Mouse (Mus musculus) inflammation-experienced regulatory T-cells, adult 6 months (primary cell): ENCODE results near the gene Eml1. TPM values are rescaled to one million over a fixed set of nuclear protein-coding genes. Genes with fewer than 3 reads are reported as not detected.
"Not testable (repeated sequence)": the region's sequence is repeated elsewhere in the genome, so short reads cannot be mapped to it uniquely, and the experiment has no call there.

Experiments
- ATAC-seq: one replicate; pipeline ENCODE4 v1.8.0; 2017
- polyA plus RNA-seq, 3 experiments: library from polyadenylated mRNA; unstranded; fragments of 100-300 nt; shearing (Covaris generic); gene quantifications; one replicate each; pipeline ENCODE4 v1.2.1; 2017

Gene Eml1
- polyA plus RNA-seq, 3 experiments from 2014 or later: not detected

- ATAC-seq: no peak
Observed at GRCm38 (mm10) chr12:108478714-108479113, 108.0 kb downstream of the Eml1 start.

GRCm38 (mm10) chr12:108480704-108481365 lies 110.1 kb downstream of the Eml1 start:
- no peak for ATAC-seq

GRCm38 (mm10) chr12:108489076-108489475 lies 118.3 kb downstream of the Eml1 start:
- ATAC-seq: no peak

GRCm38 (mm10) chr12:108489741-108490140 lies 119.0 kb downstream of the Eml1 start:
- ATAC-seq: no peak

GRCm38 (mm10) chr12:108490336-108490735 lies 119.6 kb downstream of the Eml1 start:
- ATAC-seq: no peak

GRCm38 (mm10) chr12:108490954-108491353 lies 120.2 kb downstream of the Eml1 start:
- ATAC-seq: no peak

GRCm38 (mm10) chr12:108494011-108494541 lies 123.3 kb downstream of the Eml1 start:
- no peak for ATAC-seq

GRCm38 (mm10) chr12:108495455-108496235 lies 124.9 kb downstream of the Eml1 start:
- ATAC-seq: no peak

- no peak for ATAC-seq
Observed at GRCm38 (mm10) chr12:108503064-108503463, 132.3 kb downstream of the Eml1 start.

- ATAC-seq: no peak
Observed at GRCm38 (mm10) chr12:108503582-108503981, 132.8 kb downstream of the Eml1 start.

- ATAC-seq: no peak
Observed at GRCm38 (mm10) chr12:108505846-108506245, 135.1 kb downstream of the Eml1 start.

- not testable (repeated sequence) for ATAC-seq
Observed at GRCm38 (mm10) chr12:108507046-108507445, 136.3 kb downstream of the Eml1 start.

- ATAC-seq: no peak
Observed at GRCm38 (mm10) chr12:108510571-108510970, 139.8 kb downstream of the Eml1 start.

GRCm38 (mm10) chr12:108511009-108511408 lies 140.3 kb downstream of the Eml1 start:
- ATAC-seq: no peak

GRCm38 (mm10) chr12:108515464-108515863 lies 144.7 kb downstream of the Eml1 start:
- no peak for ATAC-seq

- ATAC-seq: no peak
Observed at GRCm38 (mm10) chr12:108519374-108519773, 148.6 kb downstream of the Eml1 start.

- no peak for ATAC-seq
Observed at GRCm38 (mm10) chr12:108529214-108529613, 158.5 kb downstream of the Eml1 start.

GRCm38 (mm10) chr12:108534484-108534883 lies 163.7 kb downstream of the Eml1 start:
- no peak for ATAC-seq

- ATAC-seq: no peak
Observed at GRCm38 (mm10) chr12:108536461-108536860, 165.7 kb downstream of the Eml1 start.

GRCm38 (mm10) chr12:108541088-108541487 lies 170.3 kb downstream of the Eml1 start:
- no peak for ATAC-seq

GRCm38 (mm10) chr12:108546508-108547153 lies 175.9 kb downstream of the Eml1 start:
- ATAC-seq: no peak

- ATAC-seq: no peak
Observed at GRCm38 (mm10) chr12:108547251-108547875, 176.6 kb downstream of the Eml1 start.

- no peak for ATAC-seq
Observed at GRCm38 (mm10) chr12:108551731-108552130, 181.0 kb downstream of the Eml1 start.
